ENCODE assay signal across 12 mouse cellular contexts in genomic region chr2:167252057-167252687, GRCm38 (mm10). TPM values are rescaled to one million over a fixed set of nuclear protein-coding genes. Genes with fewer than 3 reads are reported as not detected.
DNase-seq lines count a peak whose midpoint lies in the region; ATAC-seq and TF ChIP-seq lines count a peak whose summit lies in the region.
"Had no signal": no experiment of that assay in that cellular context is flagged by ENCODE, and none has a peak within 500 bp of the region (broad histone marks: within the 10 kb centered on the region; RNA-seq: fewer than 3 reads in every experiment).

No protein-coding gene starts in this region.

- no peak for TF ChIP-seq CTCF in kidney, postnatal 0 days (IDR thresholded peaks at IDR 0.05; ENCODE audit: low read depth)

- 20% methylated on average over 3 of the region's 3 CpGs for WGBS in kidney, postnatal 0 days
- WGBS in intestine, embryonic 16.5 days: 29% methylated on average over 3 of the region's 3 CpGs

- ATAC-seq in kidney, postnatal 0 days (replicated peaks; ENCODE audit: low FRiP score, low read depth): no peak
- ATAC-seq in intestine, embryonic 16.5 days: no peak

- peak; percentile 97 for DNase-seq in heart, adult 11 months
- DNase-seq in heart, postnatal 10 days: no peak
- peak; percentile 59 for DNase-seq in kidney, postnatal 0 days (ENCODE audit: low spot score)
- DNase-seq in kidney, adult 18-20 months: no peak
- DNase-seq in adipocyte (ENCODE audit: low spot score): peak; percentile 51
- no peak for DNase-seq in left cerebral cortex, postnatal 36 days (ENCODE audit: low spot score in 2 of 2)
- DNase-seq in embryo, embryonic 11 days: no peak
- DNase-seq: adrenal gland, postnatal 25 days; cerebellum, adult 11 months had no signal

- no peaks in the 10 kb centered on the region for H3K27me3 ChIP-seq in kidney, postnatal 0 days (ENCODE audit: insufficient read depth, low read length)
- no peaks in the 10 kb centered on the region for H3K27me3 ChIP-seq in intestine, embryonic 16.5 days (replicated peaks; ENCODE audit: control insufficient read depth, insufficient read depth, low read length)
- H3K27me3 ChIP-seq: forebrain, embryonic 12.5 days had no signal

- no peak overlapping the region for H3K4me3 ChIP-seq in kidney, postnatal 0 days (replicated peaks; ENCODE audit: low read depth, low read length)
- H3K4me3 ChIP-seq in intestine, embryonic 16.5 days (ENCODE audit: low read length): no peak overlapping the region
- H3K4me3 ChIP-seq: forebrain, embryonic 12.5 days had no signal

- H3K4me2 ChIP-seq in kidney, postnatal 0 days (ENCODE audit: low read length): no peak overlapping the region
- no peak overlapping the region for H3K4me2 ChIP-seq in intestine, embryonic 16.5 days (ENCODE audit: low read depth, low read length)
- H3K4me2 ChIP-seq: forebrain, embryonic 12.5 days had no signal

- 0 out of 2 replicates have a peak, but pooled peaks cover 9% of the 10 kb centered on the region for H3K4me1 ChIP-seq in kidney, postnatal 0 days (replicated peaks; ENCODE audit: insufficient read depth, low read length)
- peaks cover 15% of the 10 kb centered on the region for H3K4me1 ChIP-seq in intestine, embryonic 16.5 days (ENCODE audit: control insufficient read depth, insufficient read depth, low read length)

- no peaks in the 10 kb centered on the region for H3K36me3 ChIP-seq in kidney, postnatal 0 days (ENCODE audit: insufficient read depth, low read length)
- no peaks in the 10 kb centered on the region for H3K36me3 ChIP-seq in intestine, embryonic 16.5 days (ENCODE audit: control insufficient read depth, insufficient read depth, low read length)
- H3K36me3 ChIP-seq: forebrain, embryonic 12.5 days had no signal

- intact Hi-C loops in heart, postnatal 10 days (cut with DNase I): no loop called here
- intact Hi-C loops in left cerebral cortex, postnatal 36 days (cut with DNase I): no loop called here

- H3K9me3 ChIP-seq in kidney, postnatal 0 days (replicated peaks; ENCODE audit: low read length): no peaks in the 10 kb centered on the region
- no peaks in the 10 kb centered on the region for H3K9me3 ChIP-seq in intestine, embryonic 16.5 days (ENCODE audit: control insufficient read depth, low read length)
- H3K9me3 ChIP-seq: forebrain, embryonic 12.5 days had no signal

- H3K27ac ChIP-seq in kidney, postnatal 0 days: peak overlapping the region; percentile 54; the same call in 1 of the 2 replicates
- H3K27ac ChIP-seq in intestine, embryonic 16.5 days (ENCODE audit: low read length): peak overlapping the region; percentile 46; the same call in 1 of the 2 replicates
- H3K27ac ChIP-seq: forebrain, embryonic 12.5 days had no signal

- no peak overlapping the region for H3K9ac ChIP-seq in kidney, postnatal 0 days (ENCODE audit: low read depth, low read length)
- no peak overlapping the region for H3K9ac ChIP-seq in intestine, embryonic 16.5 days (ENCODE audit: low read depth, low read length)
- H3K9ac ChIP-seq: forebrain, embryonic 12.5 days had no signal

RNA-seq across cellular contexts. Expression of gene Ptgis, which starts 11.8 kb away (rescaled TPM):
- 10 to 100 TPM; 35.8 to 39.7 TPM for total RNA-seq in heart, postnatal 10 days (2021)
- polyA plus RNA-seq in kidney, postnatal 0 days (2015; fragmentation: Nextera tagmentation; extraction: Ambion mirVana): 17.7 and 18.7 TPM in 2 replicates
- 12.0 and 12.8 TPM in 2 replicates for polyA plus RNA-seq in intestine, embryonic 16.5 days (2015; fragmentation: Nextera tagmentation; extraction: Ambion mirVana)
- 1 to 10 TPM; 1.6 to 1.8 TPM for total RNA-seq in left cerebral cortex, postnatal 36 days (2021)
- total RNA-seq: monocyte, adult 5-6 weeks had no signal

Comparison
In these comparisons a context has a peak if more than half of its experiments do, and no peak if none do; other contexts are left out.
1. DNase-seq: peak in heart, adult 11 months (single experiment), kidney, postnatal 0 days (single experiment) and adipocyte (single experiment); none in heart, postnatal 10 days (0 of 2), kidney, adult 18-20 months (single experiment), left cerebral cortex, postnatal 36 days (0 of 2) and embryo, embryonic 11 days (single experiment).
2. RNA of gene Ptgis, which starts 11.8 kb away (total RNA-seq): 35.8 to 39.7 TPM in heart, postnatal 10 days; 1.6 to 1.8 TPM in left cerebral cortex, postnatal 36 days; every median in the first group is over 10 times any median in the second.